Mouse (Mus musculus): ENCODE results near the gene Cog3. TPM values are rescaled to one million over a fixed set of nuclear protein-coding genes. Genes with fewer than 3 reads are reported as not detected.

Gene Cog3
- polyA plus RNA-seq, 1 experiment from 2014 or later, result 27.1 TPM

GRCm38 (mm10) chr14:75753206-75753605 is 1.1 kb downstream of the Cog3 start:
- peak overlapping the region; percentile 72 for H3K4me2 ChIP-seq (replicated peaks; ENCODE audit: low read depth, low read length)
- ATAC-seq (ENCODE audit: insufficient number of reproducible peaks, insufficient read depth, low FRiP score, low read depth), result no peak
- H3K4me3 ChIP-seq (ENCODE audit: low read depth, low read length), result peak overlapping the region; percentile 98
- no peaks in the 10 kb centered on the region for H3K27me3 ChIP-seq (ENCODE audit: control insufficient read depth, insufficient read depth, low read length)
- peak overlapping the region; percentile 85; the same call in 1 of the 2 replicates for H3K9ac ChIP-seq (replicated peaks; ENCODE audit: low read depth, low read length)
- H3K9me3 ChIP-seq (ENCODE audit: control insufficient read depth, low read depth, low read length), result no peaks in the 10 kb centered on the region
- H3K36me3 ChIP-seq (ENCODE audit: control insufficient read depth, insufficient read depth, low read length), result no peaks in the 10 kb centered on the region
- H3K27ac ChIP-seq (ENCODE audit: low read length), result no peak overlapping the region
- WGBS, result 49% methylated on average over 8 of the region's 8 CpGs
- H3K4me1 ChIP-seq (ENCODE audit: control insufficient read depth, insufficient read depth, low read length), result peaks cover 15% of the 10 kb centered on the region; the same call in 1 of the 2 replicates

GRCm38 (mm10) chr14:75751040-75751439 is 3.3 kb downstream of the Cog3 start:
- no peaks in the 10 kb centered on the region for H3K27me3 ChIP-seq (ENCODE audit: control insufficient read depth, insufficient read depth, low read length)
- WGBS, result 85% methylated on average over 4 of the region's 4 CpGs
- H3K36me3 ChIP-seq (ENCODE audit: control insufficient read depth, insufficient read depth, low read length), result peaks cover 5% of the 10 kb centered on the region
- ATAC-seq (ENCODE audit: insufficient number of reproducible peaks, insufficient read depth, low FRiP score, low read depth), result no peak
- H3K4me3 ChIP-seq (ENCODE audit: low read depth, low read length), result no peak overlapping the region
- no peak overlapping the region for H3K9ac ChIP-seq (replicated peaks; ENCODE audit: low read depth, low read length)
- H3K4me1 ChIP-seq (ENCODE audit: control insufficient read depth, insufficient read depth, low read length), result peaks cover 15% of the 10 kb centered on the region; the same call in 1 of the 2 replicates
- H3K4me2 ChIP-seq (replicated peaks; ENCODE audit: low read depth, low read length), result no peak overlapping the region
- no peaks in the 10 kb centered on the region for H3K9me3 ChIP-seq (ENCODE audit: control insufficient read depth, low read depth, low read length)
- H3K27ac ChIP-seq (ENCODE audit: low read length), result no peak overlapping the region

- H3K4me2 ChIP-seq (replicated peaks; ENCODE audit: low read depth, low read length), result no peak overlapping the region
- no peaks in the 10 kb centered on the region for H3K27me3 ChIP-seq (ENCODE audit: control insufficient read depth, insufficient read depth, low read length)
- 92% methylated on average over 4 of the region's 4 CpGs for WGBS
- no peak overlapping the region for H3K4me3 ChIP-seq (ENCODE audit: low read depth, low read length)
- no peaks in the 10 kb centered on the region for H3K9me3 ChIP-seq (ENCODE audit: control insufficient read depth, low read depth, low read length)
- H3K4me1 ChIP-seq (ENCODE audit: control insufficient read depth, insufficient read depth, low read length), result peaks cover 15% of the 10 kb centered on the region; the same call in 1 of the 2 replicates
- ATAC-seq (ENCODE audit: insufficient number of reproducible peaks, insufficient read depth, low FRiP score, low read depth), result no peak
- no peak overlapping the region for H3K9ac ChIP-seq (replicated peaks; ENCODE audit: low read depth, low read length)
- no peak overlapping the region for H3K27ac ChIP-seq (ENCODE audit: low read length)
- H3K36me3 ChIP-seq (ENCODE audit: control insufficient read depth, insufficient read depth, low read length), result peaks cover 9% of the 10 kb centered on the region
These were observed 5.2 kb downstream of the Cog3 start for GRCm38 (mm10) chr14:75749123-75749522.

GRCm38 (mm10) chr14:75747960-75748359 is 6.4 kb downstream of the Cog3 start:
- Histone ChIP-seq H3K4me1 (ENCODE audit: control insufficient read depth, insufficient read depth, low read length) (peaks cover 9% of the 10 kb centered on the region; the same call in 1 of the 2 replicates), H3K27me3 (ENCODE audit: control insufficient read depth, insufficient read depth, low read length) (no peaks in the 10 kb centered on the region), H3K9me3 (ENCODE audit: control insufficient read depth, low read depth, low read length) (no peaks in the 10 kb centered on the region), H3K27ac (ENCODE audit: low read length) (no peak overlapping the region), H3K4me2 (replicated peaks; ENCODE audit: low read depth, low read length) (no peak overlapping the region), H3K4me3 (ENCODE audit: low read depth, low read length) (no peak overlapping the region), H3K36me3 (ENCODE audit: control insufficient read depth, insufficient read depth, low read length) (peaks cover 9% of the 10 kb centered on the region), H3K9ac (replicated peaks; ENCODE audit: low read depth, low read length) (no peak overlapping the region)
- ATAC-seq (ENCODE audit: insufficient number of reproducible peaks, insufficient read depth, low FRiP score, low read depth), result no peak
- 92% methylated on average over 2 of the region's 2 CpGs for WGBS

GRCm38 (mm10) chr14:75741904-75742303 is 12.4 kb downstream of the Cog3 start:
- Histone ChIP-seq H3K4me3 (ENCODE audit: low read depth, low read length) (no peak overlapping the region), H3K4me2 (replicated peaks; ENCODE audit: low read depth, low read length) (no peak overlapping the region), H3K9ac (replicated peaks; ENCODE audit: low read depth, low read length) (no peak overlapping the region), H3K36me3 (ENCODE audit: control insufficient read depth, insufficient read depth, low read length) (peaks cover 28% of the 10 kb centered on the region), H3K4me1 (ENCODE audit: control insufficient read depth, insufficient read depth, low read length) (no peaks in the 10 kb centered on the region), H3K27ac (ENCODE audit: low read length) (no peak overlapping the region), H3K9me3 (ENCODE audit: control insufficient read depth, low read depth, low read length) (no peaks in the 10 kb centered on the region), H3K27me3 (ENCODE audit: control insufficient read depth, insufficient read depth, low read length) (no peaks in the 10 kb centered on the region)
- ATAC-seq (ENCODE audit: insufficient number of reproducible peaks, insufficient read depth, low FRiP score, low read depth), result no peak
- 78% methylated on average over 3 of the region's 3 CpGs for WGBS

- H3K27ac ChIP-seq (ENCODE audit: low read length), result no peak overlapping the region
- H3K4me1 ChIP-seq (ENCODE audit: control insufficient read depth, insufficient read depth, low read length), result no peaks in the 10 kb centered on the region
- no peaks in the 10 kb centered on the region for H3K27me3 ChIP-seq (ENCODE audit: control insufficient read depth, insufficient read depth, low read length)
- 92% methylated on average over 3 of the region's 3 CpGs for WGBS
- no peak overlapping the region for H3K4me2 ChIP-seq (replicated peaks; ENCODE audit: low read depth, low read length)
- no peaks in the 10 kb centered on the region for H3K9me3 ChIP-seq (ENCODE audit: control insufficient read depth, low read depth, low read length)
- no peak overlapping the region for H3K4me3 ChIP-seq (ENCODE audit: low read depth, low read length)
- H3K9ac ChIP-seq (replicated peaks; ENCODE audit: low read depth, low read length), result no peak overlapping the region
- ATAC-seq (ENCODE audit: insufficient number of reproducible peaks, insufficient read depth, low FRiP score, low read depth), result no peak
- H3K36me3 ChIP-seq (ENCODE audit: control insufficient read depth, insufficient read depth, low read length), result peaks cover 54% of the 10 kb centered on the region
These were observed 18.7 kb downstream of the Cog3 start for GRCm38 (mm10) chr14:75735597-75735996.

- Histone ChIP-seq H3K4me2 (replicated peaks; ENCODE audit: low read depth, low read length) (no peak overlapping the region), H3K9ac (replicated peaks; ENCODE audit: low read depth, low read length) (no peak overlapping the region), H3K27me3 (ENCODE audit: control insufficient read depth, insufficient read depth, low read length) (no peaks in the 10 kb centered on the region), H3K36me3 (ENCODE audit: control insufficient read depth, insufficient read depth, low read length) (peaks cover 68% of the 10 kb centered on the region), H3K27ac (ENCODE audit: low read length) (no peak overlapping the region), H3K9me3 (ENCODE audit: control insufficient read depth, low read depth, low read length) (no peaks in the 10 kb centered on the region), H3K4me1 (ENCODE audit: control insufficient read depth, insufficient read depth, low read length) (no peaks in the 10 kb centered on the region), H3K4me3 (ENCODE audit: low read depth, low read length) (no peak overlapping the region)
- WGBS, result 96% methylated on average over 7 of the region's 7 CpGs
- no peak for ATAC-seq (ENCODE audit: insufficient number of reproducible peaks, insufficient read depth, low FRiP score, low read depth)
These were observed 21.7 kb downstream of the Cog3 start for GRCm38 (mm10) chr14:75732631-75733030.

GRCm38 (mm10) chr14:75731361-75731760 is 23.0 kb downstream of the Cog3 start:
- no peak overlapping the region for H3K27ac ChIP-seq (ENCODE audit: low read length)
- no peaks in the 10 kb centered on the region for H3K9me3 ChIP-seq (ENCODE audit: control insufficient read depth, low read depth, low read length)
- H3K4me2 ChIP-seq (replicated peaks; ENCODE audit: low read depth, low read length), result no peak overlapping the region
- peaks cover 56% of the 10 kb centered on the region for H3K36me3 ChIP-seq (ENCODE audit: control insufficient read depth, insufficient read depth, low read length)
- H3K9ac ChIP-seq (replicated peaks; ENCODE audit: low read depth, low read length), result no peak overlapping the region
- no peak overlapping the region for H3K4me3 ChIP-seq (ENCODE audit: low read depth, low read length)
- H3K27me3 ChIP-seq (ENCODE audit: control insufficient read depth, insufficient read depth, low read length), result no peaks in the 10 kb centered on the region
- WGBS, result 89% methylated on average over 2 of the region's 2 CpGs
- H3K4me1 ChIP-seq (ENCODE audit: control insufficient read depth, insufficient read depth, low read length), result no peaks in the 10 kb centered on the region
- no peak for ATAC-seq (ENCODE audit: insufficient number of reproducible peaks, insufficient read depth, low FRiP score, low read depth)

GRCm38 (mm10) chr14:75728111-75728510 is 26.2 kb downstream of the Cog3 start:
- H3K27me3 ChIP-seq (ENCODE audit: control insufficient read depth, insufficient read depth, low read length), result no peaks in the 10 kb centered on the region
- no peak overlapping the region for H3K4me2 ChIP-seq (replicated peaks; ENCODE audit: low read depth, low read length)
- H3K27ac ChIP-seq (ENCODE audit: low read length), result no peak overlapping the region
- no peak overlapping the region for H3K4me3 ChIP-seq (ENCODE audit: low read depth, low read length)
- peaks cover 54% of the 10 kb centered on the region for H3K36me3 ChIP-seq (ENCODE audit: control insufficient read depth, insufficient read depth, low read length)
- H3K9me3 ChIP-seq (ENCODE audit: control insufficient read depth, low read depth, low read length), result no peaks in the 10 kb centered on the region
- no peak overlapping the region for H3K9ac ChIP-seq (replicated peaks; ENCODE audit: low read depth, low read length)
- ATAC-seq (ENCODE audit: insufficient number of reproducible peaks, insufficient read depth, low FRiP score, low read depth), result no peak
- no peaks in the 10 kb centered on the region for H3K4me1 ChIP-seq (ENCODE audit: control insufficient read depth, insufficient read depth, low read length)
- 94% methylated on average over 5 of the region's 5 CpGs for WGBS
